Mouse (Mus musculus) colon, adult 2 months (tissue): ENCODE measurements around the gene Tgm7. TPM values are rescaled to one million over a fixed set of nuclear protein-coding genes. Genes with fewer than 3 reads are reported as not detected.

Experiments used
- polyA plus RNA-seq: library from polyadenylated mRNA; depleted of rRNA; stranded (reverse); fragments of >200 nt; gene quantifications from 2 replicates; pipeline ENCODE4 v1.2.3, GENCODE M21; 2012; rRNA removed

Tgm7 gene
- 0.10 and 0.27 TPM in 2 replicates for polyA plus RNA-seq

DNA sequence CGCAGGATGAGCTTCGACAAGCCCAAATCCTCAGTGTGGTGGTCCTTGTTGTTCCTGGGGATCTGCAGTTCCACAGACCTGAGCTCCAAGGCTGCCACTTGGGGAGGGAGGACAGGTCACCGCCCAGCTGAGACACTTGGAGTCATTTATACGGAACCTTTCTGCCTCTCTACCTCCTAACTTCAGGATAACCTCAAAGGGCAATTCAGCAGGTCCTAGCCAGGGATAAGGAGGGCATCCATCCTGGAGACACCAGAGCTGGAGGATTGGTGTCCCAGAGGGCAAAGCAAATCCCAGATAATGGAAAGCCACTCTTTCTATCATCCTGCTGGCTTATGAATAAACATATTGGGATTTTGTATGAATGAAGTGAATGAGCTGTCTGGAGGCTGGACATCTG, at the start of gene Tgm7:
TSS of gene Tgm7 (minus strand) at position 101 of the 400 bp plus-strand sequence.

GRCm38 (mm10) chr2:121140018-121140882, 30.7 kb upstream of the Tgm7 start, which contains the start of the genes Adal and Lcmt2:
Gene Adal (plus strand): TSS chr2:121140428.
Gene Lcmt2 (minus strand): TSS chr2:121140653.

GRCm38 (mm10) chr2:121085480-121086185, 24.0 kb downstream of the Tgm7 start, which contains the start of gene Tgm5:
Gene Tgm5 (minus strand): TSS chr2:121085841.

Other genes starting within 250 kb of the Tgm7 start
- 14.8 and 20.1 TPM in 2 replicates for gene Ubr1, start 139.1 kb downstream of the Tgm7 start, polyA plus RNA-seq
- gene Tmem62, start 132.8 kb downstream of the Tgm7 start, polyA plus RNA-seq, result 6.1 and 6.4 TPM in 2 replicates
- 15.8 and 18.7 TPM in 2 replicates for gene Ccndbp1, start 101.4 kb downstream of the Tgm7 start, polyA plus RNA-seq
- not detected in 2 replicates for gene Epb42, start 72.7 kb downstream of the Tgm7 start, polyA plus RNA-seq
- 0.08 and 0.28 TPM in 2 replicates for gene Tgm5, start 24.0 kb downstream of the Tgm7 start, polyA plus RNA-seq
- gene Adal, start 30.6 kb upstream of the Tgm7 start, polyA plus RNA-seq, result 2.3 and 4.2 TPM in 2 replicates
- 11.5 and 14.0 TPM in 2 replicates for gene Lcmt2, start 30.9 kb upstream of the Tgm7 start, polyA plus RNA-seq
- 35.2 and 39.6 TPM in 2 replicates for gene Tubgcp4, start 60.9 kb upstream of the Tgm7 start, polyA plus RNA-seq
- gene Zscan29, start 61.3 kb upstream of the Tgm7 start, polyA plus RNA-seq, result 3.7 and 3.9 TPM in 2 replicates
- gene Trp53bp1, start 161.6 kb upstream of the Tgm7 start, polyA plus RNA-seq, result 14.7 and 19.8 TPM in 2 replicates
- 5.3 and 6.6 TPM in 2 replicates for gene Map1a, start 179.8 kb upstream of the Tgm7 start, polyA plus RNA-seq
- 77.6 and 90.2 TPM in 2 replicates for gene Ppip5k1, start 245.6 kb upstream of the Tgm7 start, polyA plus RNA-seq
- 2,943 and 2,968 TPM in 2 replicates for gene Ckmt1, start 247.9 kb upstream of the Tgm7 start, polyA plus RNA-seq